Mouse (Mus musculus) cerebellum, postnatal 36 days (tissue): ENCODE data around the gene Sec62.

ENCODE experiments used
- DNase-seq, 2 experiments: peaks; one replicate each; pipeline ENCODE4 v3.0.0; 2021 to 2022; ENCODE audit warnings: mixed read lengths in 2 of 2

Gene Sec62

DNA sequence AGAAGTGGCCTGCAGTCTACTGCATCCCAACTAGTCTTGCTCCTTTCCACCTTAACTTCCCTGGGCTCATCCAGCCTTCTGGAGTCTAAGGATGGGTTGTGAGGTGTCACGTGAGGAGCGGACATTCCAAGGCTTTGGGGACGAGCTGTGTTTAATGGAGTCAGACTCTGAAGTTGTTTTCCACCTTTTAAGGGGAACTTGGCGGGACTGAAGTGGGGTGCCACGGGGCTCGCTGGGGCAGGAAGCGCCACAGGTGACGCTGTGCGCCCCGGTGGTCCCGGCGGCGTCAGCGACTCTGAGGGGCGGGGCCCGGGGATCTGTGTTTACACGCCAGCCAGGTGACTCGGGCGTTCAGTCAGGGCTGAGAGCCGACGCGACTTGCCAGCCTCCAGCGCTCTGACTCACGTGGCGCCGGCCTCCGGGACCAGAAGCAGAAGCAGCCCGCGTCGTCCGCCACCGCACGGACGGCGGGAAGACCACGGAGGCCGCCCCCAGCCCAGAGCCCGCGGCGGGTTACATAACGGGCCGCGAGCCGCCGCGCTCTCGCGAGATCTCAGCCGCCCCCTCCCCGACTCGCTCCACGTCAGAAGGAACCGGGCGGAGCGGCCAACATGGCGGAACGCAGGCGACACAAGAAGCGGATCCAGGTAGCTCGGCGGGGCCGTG lies at the start of gene Sec62:
Gene Sec62 (plus strand): TSS at position 139 of the 666 bp plus-strand sequence.
- DNase-seq, result peak; percentile 94

DNA sequence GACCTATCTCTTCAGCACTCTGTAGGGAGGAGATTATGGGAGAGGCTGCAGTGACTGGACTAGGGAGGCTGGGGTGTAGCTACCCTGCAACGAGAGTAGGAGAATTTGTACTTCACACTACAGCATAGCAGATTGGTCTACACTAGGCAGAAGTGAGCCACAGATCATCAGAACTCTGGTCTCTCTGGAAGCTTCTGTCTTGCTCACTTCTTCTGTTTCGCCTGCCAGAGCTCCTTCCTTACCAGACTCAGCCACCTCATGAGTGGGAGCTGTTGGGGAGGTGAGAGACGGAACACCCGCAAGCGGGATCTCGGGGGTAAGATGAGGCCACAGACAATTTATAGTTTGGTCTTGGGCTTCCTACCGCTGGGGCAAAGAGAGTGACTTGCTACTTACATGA lies 49.8 kb upstream of the Sec62 start:
- no peak for DNase-seq

DNA sequence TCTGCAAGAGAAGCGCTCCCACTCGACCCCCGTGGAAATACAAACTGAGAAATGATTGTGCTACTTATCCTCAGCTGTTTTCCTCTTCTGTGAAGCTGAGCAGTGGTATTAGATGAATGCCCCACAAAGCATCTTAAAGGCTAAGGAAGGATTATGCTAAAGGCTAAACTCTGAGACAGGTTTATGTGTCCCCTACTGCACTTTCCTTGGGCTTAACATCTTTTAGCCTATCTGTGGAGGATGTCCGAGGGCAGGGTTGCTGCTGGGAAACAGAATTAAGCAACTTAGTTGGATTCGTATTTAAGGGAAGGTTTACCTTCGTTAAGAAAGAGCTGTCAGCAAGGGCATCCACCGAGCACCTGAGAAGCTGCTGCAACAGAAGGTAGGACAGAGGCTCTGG lies 46.7 kb upstream of the Sec62 start, which contains the start of gene Samd7:
Gene Samd7 (plus strand): TSS at position 288 of the 400 bp plus-strand sequence.
- DNase-seq, result no peak

DNA sequence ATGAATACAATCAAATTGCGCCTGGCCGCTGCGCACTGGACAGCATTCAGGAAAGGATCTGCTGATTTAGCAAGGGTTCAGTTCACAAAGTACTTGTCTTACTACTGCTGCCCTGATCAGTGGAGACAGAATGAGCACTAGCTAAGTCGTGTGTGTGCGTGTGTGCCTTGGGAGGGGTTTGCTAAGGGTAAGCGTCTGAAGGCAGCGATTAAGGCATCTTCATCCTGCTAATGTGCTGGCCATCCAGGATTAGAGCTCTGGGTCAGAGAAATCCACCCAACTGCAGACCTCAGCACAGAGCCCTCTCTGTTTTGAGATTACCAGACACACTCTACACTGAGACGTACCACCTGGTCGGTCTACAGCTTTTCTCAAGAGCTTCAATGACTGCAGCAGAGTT lies 44.4 kb upstream of the Sec62 start:
- DNase-seq, result no peak

DNA sequence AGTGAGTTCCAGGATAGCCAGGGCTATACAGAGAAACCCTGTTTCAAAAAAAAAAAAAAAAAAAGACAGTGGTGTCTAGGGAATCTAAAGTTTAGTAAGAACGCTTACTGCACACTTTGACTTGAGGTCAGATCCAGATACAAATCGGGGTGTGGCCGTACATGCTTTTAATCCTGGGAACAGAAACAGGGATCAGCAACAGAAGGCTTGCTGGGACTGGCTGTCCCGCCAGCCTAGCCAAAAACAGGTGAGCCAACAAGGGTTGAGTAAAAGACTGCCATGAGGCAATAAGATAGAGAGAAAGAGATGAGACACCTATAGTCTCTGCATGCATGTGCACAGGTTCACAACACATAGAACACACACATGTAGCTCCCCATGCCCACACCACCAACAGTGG lies 38.0 kb upstream of the Sec62 start:
- no peak for DNase-seq

DNA sequence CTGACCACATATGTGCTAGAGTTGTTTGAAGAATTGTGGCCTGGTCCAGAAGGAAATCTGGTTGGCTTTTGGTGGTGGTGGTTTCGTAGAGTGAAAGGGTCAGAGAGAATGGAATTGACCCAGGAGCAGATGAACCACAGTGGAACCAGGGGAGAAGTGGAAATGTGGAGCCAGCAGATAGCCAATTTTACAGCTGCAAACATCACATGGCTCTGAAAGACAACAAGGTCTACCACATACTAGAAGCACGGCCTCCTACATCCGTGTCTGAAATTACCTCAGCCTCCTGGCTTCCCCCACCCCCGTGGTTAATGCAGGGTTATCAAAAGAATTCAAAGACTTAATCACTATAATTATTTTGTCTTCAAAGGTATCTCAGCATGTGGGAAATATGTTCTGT lies 27.8 kb upstream of the Sec62 start:
- no peak for DNase-seq

DNA sequence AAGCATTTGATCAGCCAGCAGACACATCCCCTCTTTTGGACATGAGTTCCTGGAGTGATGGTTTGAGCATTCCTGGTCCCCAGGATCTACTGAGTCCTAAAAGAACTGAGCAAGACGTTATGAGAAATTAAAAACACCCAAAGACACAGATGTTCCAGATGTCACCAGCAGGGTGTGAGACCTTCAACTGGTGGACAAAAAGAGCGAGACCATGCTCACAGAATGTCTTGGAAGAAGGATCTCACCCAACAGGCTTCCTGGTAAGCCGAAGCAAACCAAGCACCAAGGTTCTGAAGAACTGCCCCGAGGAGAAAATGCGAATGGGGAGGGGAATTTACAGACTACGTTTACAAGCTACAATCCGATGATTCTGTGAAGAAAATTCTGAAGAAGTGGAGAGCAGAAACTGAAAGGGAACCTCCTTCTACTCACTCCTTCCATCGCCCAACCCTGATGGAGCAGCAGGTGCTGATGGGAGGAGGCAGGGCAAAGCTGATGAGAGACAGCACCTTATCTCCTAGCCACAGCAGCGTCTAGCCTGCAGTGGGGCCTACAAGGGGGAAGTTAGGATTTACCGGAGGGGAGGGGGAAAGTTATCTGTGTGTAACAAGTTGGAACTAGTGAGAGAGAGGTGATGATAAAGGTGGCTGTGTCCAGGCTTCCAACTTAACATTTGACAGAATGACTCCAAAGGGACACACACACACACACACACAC lies 27.2 kb upstream of the Sec62 start:
- DNase-seq, result no peak

DNA sequence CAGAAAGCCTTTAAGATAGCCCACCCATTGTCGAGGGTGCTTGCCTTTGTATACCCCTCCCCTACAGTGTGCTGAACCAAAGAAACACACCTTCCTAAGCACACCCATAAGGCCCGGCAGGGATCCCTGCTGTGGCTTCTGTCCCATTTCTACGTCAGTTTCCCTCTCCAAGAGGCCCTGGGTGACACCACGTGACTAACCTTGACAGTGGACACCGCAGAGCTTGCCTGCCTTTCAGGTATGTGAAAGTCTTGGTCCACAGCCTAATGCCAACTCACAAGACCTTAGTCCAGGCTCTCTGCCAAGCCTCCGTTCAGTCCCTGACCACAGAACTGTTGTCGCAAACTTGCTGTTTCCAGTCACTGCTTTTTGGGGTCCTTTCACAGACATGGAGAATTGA lies 26.5 kb upstream of the Sec62 start:
- DNase-seq, result no peak

DNA sequence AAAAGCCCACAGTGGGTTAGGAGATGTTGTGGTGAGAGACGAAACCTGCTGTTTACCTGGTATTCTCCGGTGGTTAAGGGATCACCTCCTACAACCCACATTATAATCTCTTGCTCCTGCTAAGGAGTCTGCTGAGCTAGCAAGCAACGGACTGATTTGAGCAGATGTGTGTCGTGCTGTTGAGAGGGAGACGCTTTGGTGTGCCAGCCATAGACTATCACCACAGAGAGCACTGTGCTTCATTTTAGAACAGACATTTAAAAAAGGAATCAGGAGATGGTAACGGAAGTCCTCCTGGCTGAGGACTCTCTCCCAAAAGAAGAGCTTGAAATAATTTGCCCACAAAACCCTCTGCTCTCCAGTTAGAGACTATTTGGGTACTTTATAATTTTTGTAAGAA lies 25.4 kb upstream of the Sec62 start:
- no peak for DNase-seq

DNA sequence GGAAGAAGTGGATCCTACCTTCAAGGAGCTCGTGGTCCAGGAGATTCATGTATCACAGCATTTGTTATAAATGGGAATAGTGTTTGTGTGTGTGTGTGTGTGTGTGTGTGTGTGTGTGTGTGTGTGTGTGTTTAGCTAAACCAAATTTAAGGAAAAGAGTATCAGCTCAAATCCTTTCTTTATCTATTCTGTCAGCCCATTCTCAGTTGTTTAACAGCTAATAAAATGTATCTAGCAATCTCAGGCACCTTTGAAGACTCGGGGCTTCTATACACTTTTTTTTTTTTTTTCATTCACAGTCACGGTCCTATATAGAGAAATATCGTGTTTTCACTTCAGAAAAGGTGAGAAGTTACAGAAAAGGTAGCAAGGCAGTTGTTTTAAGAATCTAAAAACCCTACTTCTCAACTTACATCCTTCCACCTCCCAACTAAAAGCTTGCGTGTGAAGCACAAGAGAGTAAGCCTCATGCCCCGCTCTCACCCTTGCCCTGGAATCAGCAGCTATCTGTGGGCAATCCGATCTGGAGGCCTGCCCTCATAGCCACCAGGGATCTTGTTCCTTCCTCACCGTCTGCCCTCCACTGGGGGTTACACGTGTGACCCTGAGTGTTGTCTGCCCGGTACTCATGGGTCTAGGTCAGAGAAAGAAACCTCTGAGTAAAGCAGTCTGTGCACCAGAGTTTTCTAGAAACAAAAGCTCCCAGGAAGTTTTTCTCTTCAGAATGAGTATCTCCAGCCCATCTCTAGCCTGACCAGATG lies 22.7 kb upstream of the Sec62 start:
- DNase-seq, result no peak

DNA sequence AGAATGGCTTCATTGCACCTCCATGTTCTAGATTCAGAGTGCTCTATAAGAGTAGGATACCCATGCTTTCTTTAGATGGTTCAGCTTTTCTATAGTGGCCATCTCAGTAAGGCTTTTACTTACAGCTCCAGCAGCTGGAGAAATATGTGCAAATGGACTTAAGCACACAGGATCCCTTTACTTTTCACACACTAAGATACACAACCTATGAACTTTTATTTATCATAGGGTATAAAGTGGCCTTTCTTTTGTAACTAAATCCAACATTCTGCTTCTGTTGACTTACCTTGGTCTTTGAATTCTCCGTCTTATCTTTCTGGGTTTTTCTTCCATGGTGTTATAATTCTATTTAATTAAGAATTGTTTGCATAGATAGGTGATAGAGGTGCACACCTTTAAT lies 21.1 kb upstream of the Sec62 start:
- no peak for DNase-seq

DNA sequence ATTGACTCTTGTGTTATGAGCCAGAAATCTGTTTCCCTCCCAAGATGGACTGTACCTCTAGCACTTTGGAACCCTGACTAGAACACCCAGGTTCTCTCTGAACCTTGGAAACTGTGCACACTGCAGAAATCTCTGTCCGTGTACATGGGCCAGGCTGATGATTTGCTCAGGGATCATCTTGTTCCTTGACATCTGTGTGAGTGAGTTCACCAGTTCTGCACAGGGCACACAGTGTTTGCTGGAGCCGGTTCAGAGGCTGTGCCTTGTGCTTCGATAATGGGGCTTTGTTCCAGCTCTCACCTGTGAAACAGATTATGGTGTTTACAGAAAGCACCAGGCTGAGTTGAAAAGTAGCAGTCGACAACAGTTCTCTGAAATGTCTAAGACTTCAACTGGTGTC lies 20.0 kb upstream of the Sec62 start:
- no peak for DNase-seq

DNA sequence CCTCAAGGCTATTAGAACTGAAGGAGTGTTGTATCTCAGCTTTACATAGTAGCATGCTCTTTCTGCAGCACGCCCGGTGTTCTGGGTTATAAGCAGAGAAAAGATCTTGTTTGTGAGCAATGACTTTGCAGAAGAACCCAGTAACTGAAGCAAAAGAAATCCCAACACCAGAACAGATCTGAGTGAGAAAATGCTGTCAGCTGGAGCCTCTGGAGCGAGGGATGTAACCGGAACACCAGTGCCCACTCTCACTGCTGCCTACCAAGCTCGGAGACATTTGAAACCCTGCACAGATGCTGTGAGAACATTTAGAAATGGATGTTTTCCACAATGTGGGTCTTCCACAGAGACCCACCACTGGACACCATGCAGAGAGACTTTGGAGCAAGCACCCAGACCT lies 18.0 kb upstream of the Sec62 start:
- DNase-seq, result no peak

DNA sequence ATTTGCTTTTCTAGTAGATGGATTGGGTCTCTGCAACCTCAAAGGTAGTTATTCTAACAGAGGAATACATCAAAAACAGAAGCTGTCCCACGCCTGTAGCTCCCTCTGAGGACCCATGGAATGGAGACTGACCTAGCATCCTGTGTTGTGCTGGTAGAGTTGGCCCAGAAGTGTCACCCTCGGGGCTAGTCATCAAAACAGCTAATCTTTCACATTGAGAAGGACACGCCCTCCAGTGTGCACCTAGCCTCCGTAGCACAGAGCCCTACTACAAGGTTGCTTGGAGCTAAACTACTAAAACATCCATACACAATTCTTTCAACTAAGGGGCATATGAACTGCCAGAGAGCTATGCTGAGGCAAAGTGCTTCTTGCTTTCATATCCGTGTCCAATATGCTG lies 14.7 kb upstream of the Sec62 start:
- no peak for DNase-seq

DNA sequence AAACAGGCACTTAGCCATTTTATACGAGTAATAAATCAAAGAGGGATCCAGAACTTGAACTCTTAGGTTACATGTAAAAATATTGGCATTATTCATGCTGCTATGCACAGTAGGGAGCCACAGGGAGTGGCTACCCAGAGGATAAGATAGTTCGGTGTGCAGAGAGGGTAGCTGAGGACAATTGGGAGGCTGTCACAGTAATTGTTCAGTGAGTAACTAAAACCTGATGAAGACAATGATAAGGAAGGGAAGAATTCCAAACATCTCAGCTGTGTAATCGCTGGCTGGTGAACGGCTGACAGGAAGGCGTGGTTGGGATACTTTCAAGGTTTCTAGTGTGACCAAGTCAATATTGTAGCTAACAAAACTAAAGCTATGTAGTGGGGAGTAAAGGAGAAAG lies 4.1 kb upstream of the Sec62 start:
- DNase-seq, result no peak

DNA sequence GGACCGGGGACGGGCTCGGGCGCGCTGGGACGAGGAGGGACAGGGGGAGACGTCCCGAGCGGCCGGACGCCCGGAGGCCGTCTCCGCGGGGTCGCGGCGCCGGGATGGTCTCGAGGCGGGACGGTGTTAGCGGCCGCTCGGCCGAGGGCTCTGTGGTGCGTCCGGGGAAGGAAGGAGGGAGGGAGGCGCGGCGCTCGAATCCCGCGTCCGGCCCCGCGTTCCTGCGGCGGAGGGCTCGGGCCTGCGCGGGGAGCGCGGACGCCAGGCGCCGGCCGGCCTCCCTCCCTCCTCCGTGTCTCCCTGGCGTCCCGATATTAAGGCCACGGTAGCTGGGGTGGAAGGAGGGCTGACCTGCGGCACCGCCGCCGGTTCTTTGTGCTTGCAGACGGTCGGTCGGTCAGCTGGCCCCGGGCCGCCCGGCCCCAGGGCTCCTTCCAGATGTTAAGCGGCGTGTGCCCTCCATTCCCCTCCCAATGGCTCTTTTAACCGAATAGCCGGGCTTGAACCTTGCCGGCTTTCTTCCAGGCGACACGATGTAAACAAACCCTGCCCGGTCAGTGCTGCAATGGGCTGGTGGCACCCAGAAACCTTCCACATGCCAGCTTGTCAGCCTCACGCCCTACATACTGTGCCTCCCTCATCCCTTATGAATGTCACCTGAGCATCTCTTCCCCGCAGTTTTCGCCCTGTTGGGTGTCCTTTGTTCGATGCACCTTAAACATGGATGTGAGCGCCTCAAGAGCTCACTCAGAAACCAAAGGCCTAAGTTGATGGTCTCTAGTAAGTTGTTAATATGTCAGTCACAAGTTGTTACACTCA lies 937 bp downstream of the Sec62 start:
- DNase-seq, result peak in 1 of 2 experiments; percentile 51

DNA sequence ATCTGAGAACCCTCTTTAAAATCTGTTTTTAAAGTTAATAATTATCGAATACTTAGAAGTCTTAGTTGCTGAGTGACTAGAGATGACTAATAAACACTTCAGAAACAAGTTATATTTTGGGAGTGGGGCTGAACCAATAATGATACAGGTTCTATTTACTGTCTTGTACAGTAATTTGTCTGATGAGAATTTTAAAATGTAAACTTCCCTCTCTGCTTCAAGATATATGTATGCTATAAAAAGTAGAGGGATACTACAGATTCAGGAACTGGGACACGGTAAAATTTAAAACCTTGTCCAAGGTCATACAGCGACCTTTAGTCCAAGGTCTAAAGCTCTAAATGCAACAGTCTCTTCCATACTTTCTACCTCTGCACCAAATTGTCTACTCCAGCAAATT lies 9.5 kb downstream of the Sec62 start:
- DNase-seq, result no peak

DNA sequence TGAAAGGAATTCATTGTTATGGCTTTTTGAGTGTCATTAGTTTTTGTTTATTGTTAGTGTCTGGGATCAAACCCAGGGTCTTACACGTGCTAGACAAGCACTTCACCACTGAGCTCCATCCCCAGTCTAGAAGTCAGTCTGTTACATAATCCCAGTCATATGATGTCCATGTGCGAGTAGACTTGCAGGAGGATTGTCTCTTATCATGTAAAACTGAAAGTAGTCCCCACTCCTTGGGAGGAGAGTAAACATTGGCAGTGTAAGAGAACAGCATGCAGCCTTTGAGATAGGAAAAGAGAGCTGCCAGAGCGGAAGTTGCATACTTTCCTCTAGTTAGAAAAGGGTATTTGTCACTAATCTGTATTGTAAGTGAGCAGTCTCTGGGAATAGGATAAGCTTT lies 20.2 kb downstream of the Sec62 start:
- no peak for DNase-seq

DNA sequence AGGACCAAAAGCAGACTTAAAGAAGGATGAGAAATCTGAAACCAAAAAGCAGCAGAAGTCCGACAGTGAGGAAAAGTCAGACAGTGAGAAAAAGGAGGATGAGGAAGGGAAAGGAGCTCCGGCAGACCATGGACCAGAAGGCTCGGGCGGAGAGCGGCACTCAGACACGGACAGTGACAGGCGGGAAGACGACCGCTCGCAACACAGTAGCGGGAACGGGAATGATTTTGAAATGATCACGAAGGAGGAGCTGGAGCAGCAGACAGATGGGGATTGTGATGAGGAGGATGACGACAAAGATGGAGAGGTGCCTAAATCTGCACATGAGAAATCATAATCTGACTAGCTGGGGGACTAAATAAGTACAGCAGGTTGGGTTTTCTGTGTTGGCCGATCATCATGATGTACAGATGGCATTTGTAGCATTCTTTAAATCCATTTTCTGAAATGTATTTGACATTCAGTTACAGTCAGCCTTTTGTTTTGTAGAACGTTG lies 26.0 kb downstream of the Sec62 start:
- no peak for DNase-seq

DNA sequence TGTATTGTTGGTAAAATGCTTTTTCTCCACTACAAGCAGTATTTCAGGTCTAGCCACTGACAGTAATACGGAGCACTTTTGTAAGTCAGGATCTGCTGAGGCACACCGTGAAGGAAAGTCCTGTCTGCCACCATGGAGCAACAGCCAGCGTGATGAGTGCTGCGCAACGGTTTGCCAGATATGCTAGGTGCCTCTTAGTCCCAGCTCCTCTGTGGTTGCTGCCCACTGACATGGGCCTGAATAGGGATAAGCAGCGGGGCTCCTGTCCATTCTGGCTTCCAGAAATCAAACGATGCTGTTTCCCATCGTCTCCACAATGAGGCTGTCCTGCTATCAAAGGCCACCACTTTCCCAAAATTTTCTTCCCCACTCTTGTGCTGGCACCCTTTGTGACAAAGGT lies 29.5 kb downstream of the Sec62 start:
- DNase-seq, result no peak

DNA sequence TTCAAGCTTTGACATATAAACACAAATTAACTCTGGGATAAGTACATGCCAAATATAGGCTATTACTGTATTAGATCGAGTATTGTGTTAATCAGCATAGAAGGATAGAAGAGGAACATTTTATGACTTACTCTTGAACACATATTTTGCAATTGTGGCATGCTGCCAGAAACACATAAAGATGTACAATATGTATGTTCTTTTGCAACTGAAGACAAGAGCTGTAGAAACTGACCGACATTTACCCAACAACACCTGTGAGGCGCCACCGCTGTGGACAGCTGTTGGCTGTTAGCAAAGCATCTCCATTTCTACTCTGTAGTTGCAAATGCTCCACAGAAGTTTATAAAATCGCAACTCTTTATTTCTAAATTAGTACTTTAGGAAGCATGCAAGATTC lies 33.4 kb downstream of the Sec62 start:
- DNase-seq, result no peak

DNA sequence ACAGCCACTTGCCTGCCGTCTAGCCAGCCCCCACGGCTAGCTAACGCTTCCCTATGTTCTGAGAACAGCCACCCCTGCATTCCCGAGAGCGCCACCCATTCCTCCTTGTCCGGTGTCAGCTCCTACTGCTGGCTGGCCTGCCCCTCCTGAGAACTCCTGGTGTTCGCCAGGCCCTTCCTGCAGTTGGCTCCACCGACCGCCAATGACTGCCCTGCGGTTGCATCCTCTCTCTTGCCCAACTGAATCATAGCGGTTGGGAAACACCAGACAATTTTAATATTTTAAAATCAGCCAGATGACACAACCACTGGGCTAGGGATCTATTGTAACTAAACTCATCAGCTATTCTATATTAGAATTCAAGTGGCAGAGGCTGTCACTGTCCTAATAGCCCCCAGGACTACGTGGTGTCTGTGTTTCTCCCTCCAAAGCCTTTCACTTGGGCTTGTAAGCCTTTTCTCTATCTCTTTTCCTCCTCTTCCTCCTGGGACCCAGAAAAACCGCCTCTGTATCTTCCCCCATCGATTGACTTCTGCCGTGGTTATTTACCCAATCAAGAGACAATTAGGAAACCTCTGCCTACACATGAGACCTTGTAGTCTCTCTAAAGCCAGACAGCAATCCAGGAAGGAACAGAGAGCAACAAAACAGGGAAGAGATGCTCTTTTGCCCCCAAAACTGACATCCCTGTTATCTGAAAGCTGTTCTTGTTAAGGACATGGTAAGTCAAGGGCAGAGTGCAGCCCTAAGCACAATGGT lies 39.4 kb downstream of the Sec62 start:
- DNase-seq, result no peak
